Mouse (Mus musculus): Measurements from ENCODE around the gene Prmt7.

DNA sequence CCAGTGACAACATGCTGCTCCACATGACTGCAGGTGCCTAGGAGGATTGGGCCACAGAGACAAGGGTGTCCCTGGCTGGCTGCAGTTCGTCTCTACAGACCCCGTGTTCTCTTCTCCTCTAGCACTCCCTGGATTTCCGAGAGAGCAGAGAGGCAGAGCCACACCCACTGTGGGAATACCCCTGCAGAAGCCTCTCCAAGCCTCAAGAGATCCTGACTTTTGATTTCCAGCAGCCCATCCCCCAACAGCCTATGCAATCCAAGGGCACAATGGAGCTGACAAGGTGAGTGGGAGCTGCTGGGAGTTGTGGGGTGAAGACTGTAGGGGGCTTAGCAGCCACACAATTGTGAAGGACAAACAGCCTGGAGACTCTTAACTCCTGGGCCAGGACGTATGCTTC is 39.5 kb downstream of the Prmt7 start:
- TF ChIP-seq POLR2A (IDR thresholded peaks at IDR 0.05; ENCODE audit: borderline replicate concordance, control insufficient read depth, low read depth, low read length) (no peak), CTCF (IDR thresholded peaks at IDR 0.05; ENCODE audit: control insufficient read depth, insufficient read depth, low read length) (no peak)

Measured in bone marrow, adult 2 months (tissue).